ENCODE assay signal across 25 mouse cellular contexts in genomic region chr13:82265736-82266135, GRCm38 (mm10).
DNase-seq lines count a peak whose midpoint lies in the region; ATAC-seq and TF ChIP-seq lines count a peak whose summit lies in the region.
"Had no signal": no experiment of that assay in that cellular context is flagged by ENCODE, and none has a peak within 500 bp of the region (broad histone marks: within the 10 kb centered on the region; RNA-seq: fewer than 3 reads in every experiment).

No protein-coding gene starts in this region.

- no peak overlapping the region for H3K4me3 ChIP-seq in kidney, adult 2 months (ENCODE audit: insufficient read depth, low read depth, low read length)
- no peak overlapping the region for H3K4me3 ChIP-seq in kidney, embryonic 14.5 days (ENCODE audit: low read length)
- H3K4me3 ChIP-seq in midbrain, embryonic 16.5 days (ENCODE audit: low read depth, low read length): no peak overlapping the region
- no peak overlapping the region for H3K4me3 ChIP-seq in midbrain, embryonic 10.5 days
- H3K4me3 ChIP-seq: embryonic facial prominence, embryonic 12.5 days; embryonic facial prominence, embryonic 15.5 days; heart, adult 2 months; hindbrain, embryonic 10.5 days; hindbrain, embryonic 13.5 days had no signal

- no peak for ATAC-seq in kidney, embryonic 14.5 days (ENCODE audit: low FRiP score, low TSS enrichment)
- ATAC-seq in midbrain, embryonic 16.5 days: peak; percentile 68; the same call in 1 of the 2 replicates
- ATAC-seq: activated CD4-positive, CD25-positive, alpha-beta regulatory T cell, adult 4 months; forebrain, embryonic 14.5 days had no signal

- peak; percentile 59 for DNase-seq in kidney, adult 2 months
- DNase-seq in kidney, postnatal 14 days: peak; percentile 14
- DNase-seq in kidney, postnatal 4 days: no peak
- DNase-seq in midbrain, embryonic 10.5 days (ENCODE audit: low spot score): no peak
- no peak for DNase-seq in embryo, embryonic 10.5 days (ENCODE audit: low spot score)
- DNase-seq: adrenal gland, adult 8-10 months; adrenal gland, postnatal 25 days; cerebellum, adult 11-12 months; cerebellum, adult 8-10 months; cerebellum, postnatal 10 days; cerebellum, postnatal 36 days; gastrocnemius, postnatal 10 days; gastrocnemius, postnatal 36 days; heart, adult 2 months; heart, postnatal 10 days; heart, postnatal 36 days had no signal

- H3K4me2 ChIP-seq in kidney, embryonic 14.5 days (replicated peaks; ENCODE audit: low read depth, low read length): no peak overlapping the region
- no peak overlapping the region for H3K4me2 ChIP-seq in midbrain, embryonic 16.5 days (ENCODE audit: low read length)
- H3K4me2 ChIP-seq: embryonic facial prominence, embryonic 12.5 days; embryonic facial prominence, embryonic 15.5 days; heart, embryonic 11.5 days; hindbrain, embryonic 13.5 days had no signal

- H3K36me3 ChIP-seq in kidney, adult 2 months (ENCODE audit: control insufficient read depth, insufficient read depth, low read length): no peaks in the 10 kb centered on the region
- H3K36me3 ChIP-seq in kidney, embryonic 14.5 days (ENCODE audit: control insufficient read depth, insufficient read depth, low read length): no peaks in the 10 kb centered on the region
- H3K36me3 ChIP-seq in midbrain, embryonic 16.5 days (ENCODE audit: control insufficient read depth, insufficient read depth, low read length): no peaks in the 10 kb centered on the region
- no peaks in the 10 kb centered on the region for H3K36me3 ChIP-seq in midbrain, embryonic 10.5 days
- H3K36me3 ChIP-seq: embryonic facial prominence, embryonic 12.5 days; embryonic facial prominence, embryonic 15.5 days; hindbrain, embryonic 10.5 days; hindbrain, embryonic 13.5 days had no signal

- H3K27me3 ChIP-seq in kidney, adult 2 months (replicated peaks; ENCODE audit: control insufficient read depth, insufficient read depth, low read length): no peaks in the 10 kb centered on the region
- H3K27me3 ChIP-seq in kidney, embryonic 14.5 days (ENCODE audit: control insufficient read depth, insufficient read depth, low read length): no peaks in the 10 kb centered on the region
- H3K27me3 ChIP-seq in midbrain, embryonic 16.5 days (ENCODE audit: control insufficient read depth, insufficient read depth, low read depth, low read length): no peaks in the 10 kb centered on the region
- H3K27me3 ChIP-seq in midbrain, embryonic 10.5 days (ENCODE audit: low read depth, poor library complexity, severe bottlenecking): no peaks in the 10 kb centered on the region
- H3K27me3 ChIP-seq: embryonic facial prominence, embryonic 12.5 days; embryonic facial prominence, embryonic 15.5 days; hindbrain, embryonic 13.5 days had no signal

- no peak for TF ChIP-seq POLR2A in kidney, adult 2 months (IDR thresholded peaks at IDR 0.05; ENCODE audit: low read depth, low read length)

- WGBS in kidney, adult 2 months: 60% methylated on average over 2 of the region's 2 CpGs
- WGBS in kidney, embryonic 14.5 days: 89% methylated on average over 2 of the region's 2 CpGs
- 80% methylated on average over 2 of the region's 2 CpGs for WGBS in midbrain, embryonic 16.5 days
- WGBS in midbrain, embryonic 10.5 days: 88% methylated on average over 2 of the region's 2 CpGs

- TF ChIP-seq CTCF in kidney, adult 2 months (conservative IDR thresholded peaks at IDR 0.05; ENCODE audit: insufficient read depth, insufficient read length, low read depth, low read length): no peak

- no peak overlapping the region for H3K9ac ChIP-seq in kidney, embryonic 14.5 days (ENCODE audit: low read depth, low read length)
- H3K9ac ChIP-seq in midbrain, embryonic 16.5 days (ENCODE audit: low read depth, low read length): no peak overlapping the region
- H3K9ac ChIP-seq: embryonic facial prominence, embryonic 12.5 days; embryonic facial prominence, embryonic 15.5 days; hindbrain, embryonic 13.5 days had no signal

- no peak overlapping the region for H3K27ac ChIP-seq in kidney, adult 2 months (ENCODE audit: insufficient read depth, low read depth, low read length)
- no peak overlapping the region for H3K27ac ChIP-seq in kidney, embryonic 14.5 days (ENCODE audit: low read depth, low read length)
- H3K27ac ChIP-seq in midbrain, embryonic 16.5 days (ENCODE audit: low read length): no peak overlapping the region
- H3K27ac ChIP-seq in midbrain, embryonic 10.5 days (replicated peaks): no peak overlapping the region
- H3K27ac ChIP-seq: embryonic facial prominence, embryonic 12.5 days; embryonic facial prominence, embryonic 15.5 days; hindbrain, embryonic 10.5 days; hindbrain, embryonic 13.5 days had no signal

- H3K4me1 ChIP-seq in kidney, adult 2 months (ENCODE audit: control insufficient read depth, insufficient read depth, low read length): no peaks in the 10 kb centered on the region
- H3K4me1 ChIP-seq in kidney, embryonic 14.5 days (ENCODE audit: control insufficient read depth, insufficient read depth, low read length): no peaks in the 10 kb centered on the region
- peaks cover 3% of the 10 kb centered on the region; the same call in 1 of the 2 replicates for H3K4me1 ChIP-seq in midbrain, embryonic 16.5 days (ENCODE audit: control insufficient read depth, insufficient read depth, low read length)
- H3K4me1 ChIP-seq in midbrain, embryonic 10.5 days: peaks cover 8% of the 10 kb centered on the region; the same call in 1 of the 2 replicates
- H3K4me1 ChIP-seq: embryonic facial prominence, embryonic 12.5 days; embryonic facial prominence, embryonic 15.5 days; hindbrain, embryonic 10.5 days; hindbrain, embryonic 13.5 days had no signal

- no peaks in the 10 kb centered on the region for H3K9me3 ChIP-seq in kidney, embryonic 14.5 days (ENCODE audit: control insufficient read depth, low read length)
- H3K9me3 ChIP-seq in midbrain, embryonic 16.5 days (replicated peaks; ENCODE audit: control insufficient read depth, low read length, poor library complexity, severe bottlenecking): no peaks in the 10 kb centered on the region
- H3K9me3 ChIP-seq in midbrain, embryonic 10.5 days (replicated peaks): no peaks in the 10 kb centered on the region
- H3K9me3 ChIP-seq: embryonic facial prominence, embryonic 12.5 days; embryonic facial prominence, embryonic 15.5 days; hindbrain, embryonic 10.5 days; hindbrain, embryonic 13.5 days had no signal

Comparison
In these comparisons a context has a peak if more than half of its experiments do, and no peak if none do; other contexts are left out.
1. DNase-seq: peak in kidney, adult 2 months (single experiment) and kidney, postnatal 14 days (single experiment); none in kidney, postnatal 4 days (0 of 2), midbrain, embryonic 10.5 days (single experiment) and embryo, embryonic 10.5 days (single experiment).